Mouse (Mus musculus) adrenal gland, adult (tissue): ENCODE measurements around the gene Klhl29.

Experiments used
- DNase-seq, 2 experiments: peaks; one replicate each; pipeline ENCODE4 v3.0.0; 2022 to 2023; ENCODE audit warnings: low spot score in 1 of 2; ENCODE audit not compliant: inconsistent age in 2 of 2

Klhl29 gene

DNA sequence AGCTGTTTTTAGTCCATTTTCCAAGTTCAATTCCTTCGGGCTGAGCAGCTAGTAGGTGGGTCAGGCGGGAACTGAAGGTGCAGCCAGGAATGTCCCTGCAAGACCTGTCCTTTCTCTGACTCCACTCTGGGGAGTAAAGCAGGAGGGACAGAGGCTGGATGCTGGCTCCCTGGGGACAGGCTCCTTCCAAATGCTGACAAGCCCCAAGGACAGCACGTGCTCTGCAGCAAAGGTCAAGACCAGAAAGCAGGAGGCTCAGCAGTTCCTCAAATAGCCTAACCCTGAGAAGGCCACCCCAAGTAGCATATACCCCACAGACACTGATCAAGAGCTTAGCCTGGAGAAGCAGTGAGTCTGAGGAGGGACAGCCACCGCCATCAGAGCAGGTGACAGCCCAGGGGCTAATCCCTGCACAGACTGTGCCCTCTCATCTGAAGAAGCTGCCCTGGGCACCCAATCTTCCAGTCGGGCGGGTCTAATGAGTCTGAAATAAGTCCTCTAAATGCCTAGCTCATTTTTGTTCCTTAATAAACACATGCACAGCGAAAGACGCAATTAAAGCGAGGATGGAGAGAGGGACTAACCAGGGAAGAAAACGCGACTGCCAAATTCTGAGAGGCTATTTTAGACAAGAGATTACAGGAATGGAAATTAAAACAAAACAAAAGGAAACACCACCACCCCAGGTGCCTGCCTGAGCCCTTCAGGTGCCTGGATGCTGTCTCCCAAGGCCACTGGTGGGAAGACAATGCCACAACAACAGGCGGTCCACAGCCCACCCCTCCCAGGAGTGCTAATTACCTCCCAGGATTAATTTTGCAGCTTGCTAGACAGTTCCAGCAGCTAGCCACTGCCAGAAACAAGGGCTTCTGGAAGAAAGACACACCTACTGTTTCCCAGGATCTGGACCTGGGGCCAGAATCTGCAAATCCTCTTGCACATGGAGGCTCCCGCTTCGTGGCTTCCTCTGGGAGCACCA is 148.5 kb downstream of the Klhl29 start:
- DNase-seq: peak; percentile 87 to 91

DNA sequence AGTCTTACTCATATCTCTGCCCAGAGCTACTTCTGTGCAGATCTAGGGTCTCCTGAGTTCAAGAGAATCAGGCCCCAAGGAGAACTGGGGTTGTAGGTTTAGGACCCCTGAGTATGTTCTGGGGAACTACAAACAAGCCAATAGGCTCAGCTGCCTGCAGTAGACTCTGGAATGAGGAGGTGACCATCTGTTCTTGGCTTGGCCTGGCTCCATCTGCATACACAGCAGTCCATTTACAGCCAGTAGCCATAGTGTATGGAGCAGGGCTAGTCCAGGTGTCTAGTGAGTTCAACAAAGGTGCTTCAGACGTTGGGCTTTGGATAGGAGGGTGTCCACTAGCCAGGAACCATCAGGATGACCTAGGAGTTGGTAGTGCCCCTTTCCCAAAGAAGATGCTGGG is 151.9 kb downstream of the Klhl29 start:
- no peak for DNase-seq

DNA sequence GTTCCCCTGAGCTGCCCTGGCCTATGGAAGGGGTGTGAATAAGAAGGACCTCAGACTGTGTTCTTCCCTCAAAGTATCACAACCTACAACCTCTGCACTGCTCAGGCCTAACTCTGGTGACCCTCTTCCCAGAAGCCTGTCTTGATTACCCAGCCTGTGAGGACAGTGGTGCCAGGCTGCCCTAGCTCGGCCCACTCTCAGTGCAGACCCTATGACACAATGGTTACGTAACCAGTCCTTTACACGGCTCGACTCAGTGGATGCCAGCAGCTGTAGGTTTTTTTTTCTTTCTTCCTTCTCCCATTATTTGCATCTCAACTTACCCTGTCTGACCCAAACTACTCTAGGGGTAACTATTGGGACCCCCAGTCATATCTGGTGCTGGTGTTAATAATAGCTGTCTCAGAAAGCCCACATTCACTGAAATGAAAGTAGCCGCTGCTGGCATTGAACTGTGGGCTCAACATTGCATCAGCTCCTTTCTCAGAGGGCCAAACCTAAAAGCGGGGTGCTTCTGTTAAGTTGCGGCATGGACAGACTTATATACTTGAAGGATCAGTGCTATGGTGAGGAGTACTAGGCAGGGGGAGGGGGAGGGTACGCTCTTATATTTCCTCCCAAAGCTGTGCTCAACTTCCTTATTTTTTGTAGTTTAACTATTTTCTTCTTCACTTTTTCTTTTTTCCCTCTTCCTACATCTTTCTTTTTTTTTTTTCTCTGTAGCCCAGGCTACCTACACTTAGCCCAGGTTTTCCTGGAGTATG is 152.9 kb downstream of the Klhl29 start:
- DNase-seq: no peak

DNA sequence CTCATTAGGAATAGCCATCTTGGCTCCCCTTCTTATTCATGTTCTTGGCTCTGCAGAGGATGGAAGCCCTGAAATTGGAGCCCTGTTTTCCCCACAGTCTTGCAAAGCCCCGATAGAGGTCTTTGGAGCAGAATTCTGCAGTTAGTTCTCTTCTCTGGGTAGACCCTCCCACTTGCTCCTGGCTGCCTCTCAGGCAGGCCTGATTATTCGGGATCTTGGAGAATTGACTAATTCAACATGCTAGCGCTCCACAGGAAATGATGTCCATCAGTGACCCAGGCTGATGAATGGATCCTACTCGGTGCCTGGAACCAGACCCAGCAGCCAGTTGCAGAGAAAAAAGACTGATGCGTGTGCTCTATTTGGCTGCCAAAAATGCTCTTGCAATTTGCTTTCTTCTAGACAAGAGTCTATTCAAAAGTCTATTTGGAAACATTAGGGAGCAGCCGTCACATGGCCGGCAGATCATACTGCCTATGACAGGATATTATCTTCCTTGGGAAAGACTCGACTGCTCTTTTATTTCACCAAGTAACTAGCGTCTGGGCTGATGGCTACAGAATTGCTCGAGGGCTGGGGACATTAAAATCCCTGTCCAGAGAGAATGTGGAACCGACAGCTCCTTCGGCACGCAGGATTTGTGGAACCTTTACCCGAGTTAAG is 155.4 kb downstream of the Klhl29 start:
- DNase-seq: peak in 1 of 2 experiments; percentile 52

DNA sequence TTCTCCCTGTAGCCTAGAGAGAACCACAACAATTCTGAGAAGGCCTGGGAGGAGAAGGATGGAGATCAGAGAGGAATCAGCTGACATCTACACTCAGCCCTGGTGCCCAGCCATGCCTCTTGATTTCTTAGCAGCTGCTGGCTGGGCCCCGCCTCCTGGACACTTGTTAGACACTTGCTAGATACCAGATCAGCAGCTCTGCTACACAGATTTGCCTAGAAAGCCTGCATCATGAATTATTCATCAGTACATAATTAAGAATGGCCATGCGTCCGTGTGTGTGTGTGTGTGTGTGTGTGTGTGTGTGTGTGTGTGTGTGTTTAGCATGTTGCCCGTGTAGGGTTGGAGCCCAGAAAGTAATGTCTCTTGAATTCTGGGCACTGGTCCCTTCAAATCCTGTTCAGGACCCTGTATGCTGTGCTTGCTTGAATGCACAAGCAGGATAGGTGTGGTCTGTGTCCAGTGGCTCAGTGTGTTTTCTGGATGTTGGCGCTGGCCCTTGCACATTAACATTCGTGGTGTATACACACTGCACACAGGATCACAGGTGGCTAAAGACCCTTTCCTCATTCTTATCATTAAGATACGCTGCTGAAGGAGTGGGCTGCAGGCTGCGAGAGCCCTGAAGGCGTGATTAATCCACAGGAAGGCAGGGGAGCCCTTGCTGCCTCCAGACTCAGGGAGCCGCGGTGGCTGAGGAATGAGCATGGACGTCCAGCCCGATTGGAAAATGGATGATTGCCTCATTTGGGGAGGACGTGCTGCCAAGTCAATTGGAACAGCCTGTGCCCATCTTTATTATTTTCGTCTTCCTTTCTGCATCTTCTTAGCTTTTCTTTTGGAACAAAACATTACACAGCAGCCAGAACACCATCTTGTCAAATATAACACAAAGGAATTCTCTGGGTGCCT is 159.4 kb downstream of the Klhl29 start:
- peak in 1 of 2 experiments; percentile 43 for DNase-seq

DNA sequence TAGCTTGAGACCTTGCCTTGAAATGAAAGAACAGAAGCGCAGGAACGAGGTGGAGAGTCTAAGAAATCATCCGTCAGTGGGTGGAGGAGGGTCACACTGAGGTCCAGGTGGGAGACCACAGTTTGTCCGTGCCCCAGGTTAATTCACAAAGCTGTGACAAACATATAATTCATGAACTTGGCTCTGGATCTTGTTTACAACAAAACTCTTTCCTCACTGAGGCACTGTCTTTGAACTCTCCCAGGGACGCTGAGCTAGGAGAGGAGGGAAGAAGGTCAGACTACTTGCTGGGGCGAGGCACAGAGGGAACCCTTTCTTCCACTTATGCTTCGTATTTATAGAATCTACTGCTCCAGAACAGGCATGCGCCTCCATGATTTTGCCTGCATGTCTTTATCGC is 161.2 kb downstream of the Klhl29 start:
- peak; percentile 46 to 85 for DNase-seq

DNA sequence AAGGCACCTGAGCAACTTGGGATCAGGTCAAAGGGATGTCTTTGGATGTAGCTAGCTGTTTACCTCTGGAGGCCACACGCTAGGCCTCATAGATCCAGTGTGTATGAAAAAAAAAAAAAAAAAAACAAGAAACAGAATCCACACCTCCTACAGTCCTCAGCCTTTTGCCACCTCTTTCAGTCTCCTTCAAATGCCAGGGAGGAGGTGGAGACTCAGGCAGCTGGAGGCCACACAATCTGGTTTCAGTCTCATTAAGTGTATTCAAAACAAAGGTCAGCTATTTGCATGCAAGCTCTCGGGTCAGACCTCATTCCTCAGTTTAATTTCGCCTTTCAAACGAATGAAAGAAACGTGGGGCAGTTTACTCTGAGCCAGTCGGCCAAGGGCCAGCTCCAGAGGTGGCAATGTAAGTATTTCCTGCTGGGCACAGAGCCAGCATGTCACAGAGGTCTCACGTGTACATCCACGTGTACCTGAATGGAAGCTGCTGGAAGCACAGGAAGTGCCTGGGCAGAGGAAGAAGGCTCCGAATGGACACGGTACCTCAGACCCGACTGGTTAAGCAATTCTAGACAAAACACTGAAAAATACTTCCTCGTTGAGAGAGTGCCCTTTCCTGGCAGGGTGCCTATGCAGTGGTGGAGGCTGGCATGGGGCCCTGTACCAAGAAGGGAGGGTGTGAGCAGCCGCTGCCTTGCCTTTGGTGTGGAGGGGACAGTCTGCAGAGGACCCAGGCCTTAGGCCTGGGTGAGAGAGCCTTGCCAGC is 162.0 kb downstream of the Klhl29 start:
- DNase-seq: peak; percentile 93 to 97

DNA sequence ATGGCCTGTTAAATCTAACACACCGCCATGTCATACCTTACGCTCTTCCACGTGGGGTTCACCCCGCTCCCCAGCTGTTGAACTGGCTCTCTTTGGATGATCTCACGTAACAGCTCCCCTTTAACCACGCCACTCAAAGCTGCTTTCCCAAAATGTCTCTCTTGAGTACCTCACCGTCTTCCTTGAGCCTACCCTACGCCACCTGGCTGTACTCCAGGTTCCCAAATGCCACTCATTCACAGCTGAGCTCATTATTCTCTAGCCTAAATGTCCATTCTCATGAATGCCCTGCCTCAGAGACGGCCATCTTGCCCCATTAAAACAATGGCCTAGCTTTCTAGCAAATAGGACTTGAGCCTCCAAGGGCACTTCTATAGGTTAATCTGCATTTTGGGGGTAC is 163.6 kb downstream of the Klhl29 start:
- no peak for DNase-seq

DNA sequence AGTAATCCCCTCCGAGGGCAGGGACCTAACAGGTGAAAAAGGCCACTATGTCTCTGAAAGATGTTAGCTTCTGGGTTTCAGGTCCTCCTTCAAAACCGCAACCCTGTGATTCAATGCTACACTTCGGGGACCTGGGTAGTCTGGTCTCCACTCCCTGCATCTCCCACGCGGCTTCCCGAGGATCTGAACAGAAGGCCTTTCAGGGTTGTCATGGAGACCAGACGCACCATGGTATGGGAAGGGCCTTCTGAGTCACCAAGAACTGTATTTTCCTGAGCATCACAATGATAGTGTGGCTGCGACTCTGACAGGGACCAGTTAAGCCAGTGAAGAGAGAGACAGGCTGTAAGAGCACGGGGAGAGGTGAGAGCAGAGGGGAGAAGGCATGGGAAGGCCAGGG is 164.7 kb downstream of the Klhl29 start:
- DNase-seq: peak in 1 of 2 experiments; percentile 55

DNA sequence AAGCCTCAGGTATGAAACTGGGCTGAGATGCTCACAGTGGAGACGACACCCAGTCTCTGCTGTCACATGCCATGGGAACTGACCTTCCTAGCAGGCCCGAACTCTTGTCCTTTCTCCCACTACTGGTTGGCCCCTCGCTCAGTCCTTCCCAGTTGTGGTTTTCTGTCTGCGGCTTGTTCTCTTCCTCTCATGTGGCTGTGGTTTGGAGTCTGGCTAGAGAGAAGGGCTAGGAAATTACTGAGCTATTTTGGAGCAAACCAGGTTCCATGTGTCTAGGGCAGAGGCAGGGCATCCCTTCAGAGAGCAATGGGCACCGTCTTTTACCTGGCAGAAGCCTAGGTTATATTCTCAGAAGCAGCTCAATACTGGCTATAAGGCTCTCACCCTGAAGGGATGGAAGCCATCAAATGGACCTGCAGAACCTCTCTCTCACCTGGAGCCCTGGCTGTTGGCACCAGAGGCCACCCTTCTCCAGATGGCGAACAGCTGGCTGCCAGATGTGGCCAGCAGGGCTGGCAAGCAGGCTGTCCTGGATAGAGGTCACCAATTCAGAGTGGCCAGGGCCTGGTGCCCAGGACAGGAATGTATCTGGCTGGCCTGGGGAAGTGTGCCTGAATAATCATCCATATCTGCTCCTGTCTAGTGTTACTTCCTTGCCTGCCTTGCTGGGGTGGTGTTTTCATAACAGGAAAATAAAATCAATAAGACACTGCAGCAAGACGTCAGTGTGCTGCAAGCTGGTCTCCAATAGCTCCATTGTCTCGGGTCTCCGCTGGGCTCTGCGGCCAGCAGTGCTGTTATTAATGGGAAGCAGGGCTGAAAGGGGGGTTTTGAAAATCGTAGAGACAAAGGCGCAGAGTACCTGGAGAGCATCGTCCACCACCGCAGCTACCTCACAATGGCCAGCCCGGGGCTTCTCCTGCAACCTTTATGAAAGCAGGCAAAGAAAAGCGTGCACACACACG is 167.3 kb downstream of the Klhl29 start:
- DNase-seq: no peak

DNA sequence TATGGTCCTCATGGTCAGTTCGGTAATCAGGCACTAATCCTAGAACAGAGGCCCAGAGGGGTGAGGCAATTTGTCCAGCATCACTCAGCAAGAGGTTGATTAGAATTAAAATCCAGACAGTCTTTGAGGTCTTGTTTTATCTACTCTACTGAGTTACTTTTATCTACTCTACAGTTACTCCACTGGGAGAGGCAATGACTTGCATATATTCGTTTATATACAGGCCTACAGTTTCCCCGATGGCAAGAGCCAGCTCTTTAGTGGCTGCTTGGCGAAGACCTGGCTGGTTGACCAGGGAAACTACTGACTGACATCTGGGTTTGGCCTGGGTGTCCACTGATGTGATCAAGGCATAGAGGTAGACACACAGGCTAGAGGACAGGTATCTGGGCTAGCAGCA is 168.3 kb downstream of the Klhl29 start:
- DNase-seq: no peak

DNA sequence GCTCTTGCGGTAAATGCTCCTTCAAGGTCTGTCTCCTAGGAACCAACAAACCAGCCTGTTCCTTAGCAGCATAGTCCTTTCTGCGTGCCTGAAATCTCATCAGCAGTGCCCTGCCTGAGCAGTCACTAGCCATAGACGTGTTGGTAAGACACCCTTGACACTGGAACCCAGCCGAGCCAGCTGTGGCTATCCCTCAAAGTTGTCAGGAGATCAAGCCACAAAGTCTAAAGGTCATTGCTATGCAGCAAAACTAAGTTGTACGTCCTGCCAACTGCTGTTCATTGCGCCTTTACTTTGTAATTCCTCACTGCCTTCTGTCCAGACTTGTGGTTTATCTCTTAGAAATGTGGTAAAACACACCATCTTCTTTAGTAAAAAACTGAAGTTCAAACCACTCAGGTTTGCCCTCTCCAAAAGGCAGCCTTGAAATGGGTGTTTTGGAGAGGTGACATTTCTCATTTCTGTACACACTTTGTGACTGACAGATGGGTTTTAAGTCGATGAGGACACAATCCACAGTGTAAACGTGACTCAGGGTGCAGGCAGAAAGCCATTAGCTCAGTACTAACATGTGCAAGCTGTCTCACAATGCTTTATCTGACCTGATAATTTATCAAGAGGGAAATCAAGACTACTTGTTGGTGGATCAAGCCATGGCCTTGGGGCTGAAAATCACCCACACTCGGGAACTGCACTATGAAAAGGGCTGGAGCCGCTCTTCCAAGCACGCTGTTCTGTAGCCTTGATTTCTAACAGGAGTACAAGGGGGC is 171.2 kb downstream of the Klhl29 start:
- DNase-seq: peak; percentile 80 to 93

DNA sequence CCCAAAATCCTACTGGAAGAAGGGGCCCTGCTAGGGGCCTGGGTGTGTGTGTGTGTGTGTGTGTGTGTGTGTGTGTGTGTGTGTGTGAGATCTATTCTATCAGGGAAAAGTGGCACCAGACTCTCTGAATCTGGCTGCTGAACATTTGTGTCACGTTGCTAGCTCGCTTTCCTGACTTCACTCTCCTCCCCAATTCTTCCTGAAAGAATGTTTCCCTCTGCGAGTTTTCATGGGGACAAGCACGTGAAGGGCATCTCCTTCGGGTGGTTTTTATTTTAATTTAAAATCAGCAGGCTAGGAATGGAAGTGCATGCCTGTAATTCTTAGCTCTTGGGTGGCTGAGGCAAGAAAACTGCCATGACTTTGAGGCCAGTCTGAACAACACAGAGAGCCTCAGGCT is 172.1 kb downstream of the Klhl29 start:
- no peak for DNase-seq

DNA sequence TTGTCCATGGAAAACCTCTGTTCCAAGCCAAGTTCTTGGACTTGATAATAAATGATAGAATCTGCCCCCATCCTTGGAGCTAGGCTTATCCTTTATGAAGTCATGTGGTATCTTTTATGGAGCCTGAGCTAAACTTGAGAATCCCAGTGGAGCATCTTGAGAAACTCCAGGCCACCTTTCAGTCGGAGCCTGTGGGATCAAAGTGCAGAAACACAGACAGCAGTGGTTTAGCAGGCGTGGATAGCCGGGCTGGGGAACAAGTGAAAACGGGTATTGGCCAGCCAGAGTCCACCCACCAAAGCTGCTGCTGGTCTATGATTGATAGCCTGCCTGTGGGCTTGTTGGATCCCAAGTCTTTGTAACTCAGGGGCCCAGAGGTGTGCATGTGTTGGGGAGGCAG is 177.2 kb downstream of the Klhl29 start:
- no peak for DNase-seq

DNA sequence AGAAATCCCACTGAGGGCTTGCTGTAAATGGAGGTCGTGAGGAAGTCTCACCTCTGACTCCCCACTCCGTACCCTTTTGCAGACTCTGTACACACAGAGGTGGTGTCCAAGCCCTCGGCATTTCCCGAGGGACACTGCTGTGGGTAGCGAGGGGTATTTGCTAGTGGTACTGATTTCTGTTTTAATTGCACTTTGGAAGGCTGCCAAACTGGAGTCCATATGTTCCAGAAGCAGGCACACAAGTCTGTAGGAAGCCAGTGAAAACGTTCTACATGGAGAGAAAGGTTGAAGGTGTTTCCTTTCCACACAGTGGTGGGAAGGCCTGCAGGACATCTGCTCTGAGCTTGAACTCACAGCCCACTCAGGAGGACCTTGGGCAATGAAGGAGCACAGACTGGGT is 181.3 kb downstream of the Klhl29 start:
- no peak for DNase-seq

DNA sequence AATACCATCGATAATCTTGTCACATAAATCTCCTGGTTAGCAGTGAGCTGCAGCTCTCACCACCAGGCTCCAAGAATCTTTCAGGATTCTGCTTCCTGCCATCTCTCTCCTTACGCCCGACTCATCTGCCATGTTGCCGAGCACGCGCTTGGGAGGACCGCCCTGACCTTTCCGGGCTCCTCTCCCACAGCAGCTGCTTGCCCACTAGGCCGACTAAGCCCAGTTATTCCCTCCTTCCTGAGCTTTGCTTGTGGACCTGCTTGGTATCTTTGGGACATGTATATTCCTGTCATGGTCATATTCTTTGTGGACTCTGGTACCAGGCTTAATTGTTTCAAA is 183.1 kb downstream of the Klhl29 start:
- DNase-seq: peak in 1 of 2 experiments; percentile 57

DNA sequence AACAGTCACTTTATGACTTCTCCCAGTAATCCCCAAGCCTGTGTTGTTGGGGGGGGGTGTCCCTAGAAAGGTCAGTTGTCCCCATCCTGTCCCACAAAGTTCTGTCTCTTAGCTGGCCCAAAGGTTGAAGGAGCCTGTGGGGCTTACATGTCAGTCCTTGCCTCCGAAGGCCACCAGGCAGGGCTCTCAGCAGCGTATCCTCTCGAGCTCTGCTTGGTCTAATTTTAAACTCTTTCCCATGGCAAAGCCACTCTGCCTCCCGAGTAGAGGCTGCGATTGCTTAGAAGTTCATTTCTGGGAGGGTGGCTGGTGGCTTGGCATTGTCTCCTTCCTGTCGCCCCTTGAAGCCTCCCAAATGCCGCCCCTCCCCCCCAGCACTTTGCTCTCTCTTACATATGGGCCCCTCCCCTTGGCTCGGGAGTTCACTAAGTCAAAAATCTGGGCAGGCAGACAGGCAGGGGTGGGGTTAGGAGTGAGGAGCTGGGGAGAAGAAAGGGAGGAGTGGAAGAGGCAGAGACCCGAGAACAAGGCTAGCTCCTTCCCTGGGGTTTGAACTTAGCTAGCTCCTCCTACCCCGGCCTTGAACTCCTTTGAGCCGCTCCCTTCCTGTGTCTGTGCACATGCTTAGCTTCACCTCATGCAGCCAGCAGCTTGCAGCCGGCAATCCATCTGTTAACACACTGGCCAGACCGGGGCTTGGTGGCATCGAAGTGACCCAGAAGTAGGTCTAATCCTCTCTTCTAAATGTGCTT is 183.7 kb downstream of the Klhl29 start:
- DNase-seq: peak; percentile 81 to 93
